Mouse (Mus musculus) lung, postnatal 0 days (tissue): ENCODE measurements around the gene Uso1.

Source experiments
- CTCF ChIP-seq: IDR thresholded peaks from 2 replicates; pipeline ENCODE4 v1.5.1; 2016; ENCODE audit warnings: antibody characterized with exemption, mild to moderate bottlenecking
- EP300 ChIP-seq: IDR thresholded peaks from 2 replicates; pipeline ENCODE4 v1.6.1; 2016; ENCODE audit warnings: antibody characterized with exemption, mild to moderate bottlenecking, control low read depth

GRCm38 (mm10) chr5:92148248-92148647, 10.5 kb downstream of the Uso1 start:
- TF ChIP-seq CTCF (no peak), EP300 (no peak)
